Mouse (Mus musculus) adrenal gland, adult 2 months (tissue): ENCODE results near the gene Atp6v0e. TPM values are rescaled to one million over a fixed set of nuclear protein-coding genes. Genes with fewer than 3 reads are reported as not detected.

ENCODE experiments used
- DNase-seq: peaks from one replicate; pipeline ENCODE4 v3.0.0; 2021
- long read RNA-seq: library from polyadenylated mRNA; stranded (forward); transcript quantifications from one replicate; pipeline ENCODE4 v2.0.0, GENCODE M21; 2021
- polyA plus RNA-seq: library from polyadenylated mRNA; depleted of rRNA; stranded (reverse); fragments of >200 nt; gene quantifications from 2 replicates; pipeline ENCODE4 v1.2.3, GENCODE M21; 2012; rRNA removed
- total RNA-seq, 2 experiments: library from RNA; stranded (reverse); gene quantifications; 2 replicates each; pipeline ENCODE4 v1.2.3; 2021

The Atp6v0e gene
- total RNA-seq (100 to 1,000 TPM; 213 to 229 TPM), polyA plus RNA-seq (193 and 215 TPM in 2 replicates)
- long read RNA-seq, transcript Atp6v0e-201 (4 exons, 823 nt), result major isoform, 169 of 234 reads
- long read RNA-seq, partial matches to known transcripts, result 1 of 234 reads
- long read RNA-seq, other reads (novel, unspliced or antisense), result 62 of 234 reads

- peak; percentile 94 for DNase-seq
Measured at GRCm38 (mm10) chr17:26662978-26663683, at the start of gene Atp6v0e. Atp6v0e (plus strand) TSS chr17:26663231.

DNA sequence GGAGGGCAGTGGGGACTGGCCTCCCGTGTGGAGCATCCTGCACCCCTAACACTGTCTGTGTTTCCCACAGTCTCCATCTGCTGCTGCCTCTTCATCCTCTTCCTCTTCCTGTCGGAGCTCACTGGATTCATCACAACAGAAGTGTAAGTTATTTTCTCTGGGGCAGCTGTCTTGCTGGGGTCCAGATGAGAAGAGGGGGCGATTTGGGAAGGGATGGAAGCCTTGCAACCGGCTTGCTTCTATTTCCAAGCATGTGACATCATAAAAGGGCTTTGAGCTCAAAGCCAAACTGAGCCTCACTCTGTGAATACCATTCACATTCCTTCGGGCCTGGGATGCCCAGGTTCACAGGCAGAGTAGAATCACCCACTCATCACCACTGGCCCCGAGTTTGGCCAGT lies 48.7 kb upstream of the Atp6v0e start:
- no peak for DNase-seq

DNA sequence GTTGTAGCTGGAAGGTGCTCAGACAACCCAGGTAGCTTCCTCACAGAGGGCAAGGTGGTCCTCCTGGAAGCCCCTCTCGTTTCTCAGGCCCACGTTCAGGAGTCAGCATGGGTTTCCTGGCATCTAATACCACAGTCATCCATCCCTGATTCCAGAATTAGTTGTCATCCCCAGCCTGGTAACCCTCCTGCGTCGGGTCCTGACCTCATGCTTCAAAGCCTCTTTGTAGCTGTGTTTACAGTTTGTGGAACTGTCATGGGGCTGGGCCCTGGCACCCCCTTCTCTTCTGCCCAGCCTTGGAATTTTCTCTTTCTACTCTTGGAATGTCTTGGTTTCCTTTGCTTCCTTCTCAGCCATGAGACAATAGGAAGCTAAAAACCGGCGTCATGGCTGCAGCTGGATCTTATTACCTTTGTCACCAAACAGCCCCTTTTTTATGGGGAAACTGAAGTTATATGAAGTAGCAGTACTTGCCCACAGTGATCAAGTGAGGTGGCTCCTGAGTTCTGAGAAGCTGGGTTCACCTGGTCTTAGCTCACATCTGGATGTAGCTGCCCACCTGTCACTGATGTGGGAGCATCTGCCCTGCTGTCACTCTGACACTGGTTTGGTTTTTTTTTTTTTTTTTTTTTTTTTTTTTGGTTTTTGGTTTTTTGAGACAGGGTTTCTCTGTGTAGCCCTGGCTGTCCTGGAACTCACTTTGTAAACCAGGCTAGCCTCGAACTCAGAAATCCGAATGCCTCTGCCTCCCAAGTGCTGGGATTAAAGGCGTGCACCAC lies 48.1 kb upstream of the Atp6v0e start:
- DNase-seq, result no peak

GRCm38 (mm10) chr17:26616696-26617095 lies 46.3 kb upstream of the Atp6v0e start:
- peak; percentile 34 for DNase-seq

- DNase-seq, result peak; percentile 65
Measured at GRCm38 (mm10) chr17:26618498-26618897, 44.5 kb upstream of the Atp6v0e start.

DNA sequence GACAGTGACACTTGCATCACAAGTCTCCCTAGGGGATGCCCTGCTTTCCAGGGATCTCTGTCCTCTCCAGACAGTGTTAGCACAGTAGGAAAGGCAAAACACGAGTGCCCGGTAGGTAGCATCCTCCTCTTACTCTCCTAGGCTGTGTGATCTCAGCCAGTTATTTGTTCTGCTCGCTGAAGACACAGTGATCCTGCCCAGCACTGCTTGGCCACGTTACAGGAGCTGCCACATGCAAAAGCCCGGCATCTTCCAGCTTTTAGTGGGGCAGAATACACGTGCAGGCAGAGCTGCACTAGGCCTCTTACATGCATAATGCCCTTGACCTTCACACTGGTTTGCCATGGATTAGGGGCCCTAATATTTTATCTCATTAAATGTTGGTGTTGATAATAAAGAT lies 43.5 kb upstream of the Atp6v0e start:
- DNase-seq, result peak; percentile 45

GRCm38 (mm10) chr17:26620292-26620691 lies 42.7 kb upstream of the Atp6v0e start:
- no peak for DNase-seq

DNA sequence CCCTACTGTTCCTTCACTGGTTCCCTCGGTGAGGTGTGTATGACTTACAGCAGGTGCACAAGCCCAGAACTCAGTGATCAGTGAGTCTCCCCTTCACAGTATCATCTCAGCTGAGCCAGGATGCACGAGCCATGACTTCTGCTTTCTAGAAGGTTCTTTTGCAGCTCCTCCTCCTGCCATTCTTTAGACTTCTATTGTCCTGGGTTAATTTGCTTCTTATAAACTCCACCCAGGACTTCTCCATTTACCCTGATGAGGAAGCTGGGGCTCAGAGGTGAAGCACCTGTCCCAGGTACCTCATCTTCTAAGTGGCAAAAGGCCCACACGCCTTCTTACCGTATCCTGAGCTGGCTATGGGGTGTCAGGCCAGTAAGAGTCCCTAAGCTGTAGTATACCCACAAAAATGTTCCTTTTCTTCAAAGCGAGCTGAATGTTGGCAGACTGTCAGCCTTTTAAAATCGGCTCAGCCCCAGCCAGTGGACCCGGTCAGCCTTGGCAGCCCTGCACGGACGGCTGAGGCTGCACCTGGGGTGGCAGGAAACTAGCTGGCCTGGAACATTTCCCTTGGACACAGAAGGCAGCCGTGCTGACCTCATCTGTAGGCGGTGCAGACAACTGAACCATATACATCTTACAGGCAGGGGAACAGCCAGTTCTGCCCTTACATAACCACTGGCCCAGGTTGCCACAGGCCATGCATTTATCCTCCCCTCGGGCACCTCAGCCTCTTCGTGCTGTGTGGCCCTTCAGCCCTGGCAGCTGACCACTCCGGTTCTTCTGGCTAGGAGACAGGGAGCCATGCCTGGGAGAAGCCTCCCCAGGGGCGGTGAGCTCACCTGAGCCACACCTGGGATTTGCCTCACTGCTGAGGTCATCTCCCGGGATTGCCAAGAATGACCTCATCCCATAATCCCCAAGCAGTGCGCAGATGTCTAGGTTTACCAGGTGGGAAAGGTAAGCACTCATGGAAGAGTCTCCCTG lies 42.0 kb upstream of the Atp6v0e start:
- DNase-seq, result peak; percentile 81

DNA sequence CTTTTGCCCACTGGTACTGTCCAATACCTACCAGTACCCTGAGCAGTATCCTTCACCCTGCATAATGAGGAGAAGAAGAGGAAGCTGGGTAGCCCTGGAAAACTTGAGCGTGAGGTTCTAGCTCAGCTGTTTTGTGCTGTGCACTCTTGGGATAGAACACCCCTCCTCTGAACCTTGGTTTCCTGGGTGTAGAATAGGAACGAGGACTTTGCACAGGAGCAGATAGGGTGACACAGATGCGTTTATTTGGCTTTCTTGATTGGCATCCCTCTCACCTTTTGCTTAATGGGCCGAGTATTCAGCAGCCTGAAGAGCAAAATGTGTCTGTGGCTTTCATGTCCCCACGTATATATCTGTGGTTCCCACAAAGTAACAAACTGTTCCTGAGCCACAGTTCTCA lies 41.1 kb upstream of the Atp6v0e start:
- DNase-seq, result no peak

DNA sequence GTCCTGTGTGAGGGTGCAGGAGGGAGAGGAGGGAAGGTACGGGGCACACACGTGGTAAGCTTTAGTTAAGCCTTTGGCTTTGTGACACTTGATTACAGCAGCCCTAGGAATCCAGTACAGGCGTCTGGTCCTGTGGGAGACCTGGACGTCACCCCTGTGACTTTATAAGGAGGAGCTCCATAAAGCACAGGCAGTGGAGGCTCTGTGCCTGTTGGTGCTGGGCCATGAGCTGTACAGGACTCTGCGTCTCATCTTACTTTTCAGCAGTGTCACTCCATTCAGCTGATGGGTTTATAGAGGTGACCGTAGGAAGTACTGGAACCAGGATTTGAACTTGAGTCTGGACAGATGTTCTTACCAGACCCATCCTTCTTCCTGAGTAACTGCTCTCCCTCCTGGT lies 39.0 kb upstream of the Atp6v0e start:
- no peak for DNase-seq

- DNase-seq, result no peak
Measured at GRCm38 (mm10) chr17:26624999-26625398, 38.0 kb upstream of the Atp6v0e start.

DNA sequence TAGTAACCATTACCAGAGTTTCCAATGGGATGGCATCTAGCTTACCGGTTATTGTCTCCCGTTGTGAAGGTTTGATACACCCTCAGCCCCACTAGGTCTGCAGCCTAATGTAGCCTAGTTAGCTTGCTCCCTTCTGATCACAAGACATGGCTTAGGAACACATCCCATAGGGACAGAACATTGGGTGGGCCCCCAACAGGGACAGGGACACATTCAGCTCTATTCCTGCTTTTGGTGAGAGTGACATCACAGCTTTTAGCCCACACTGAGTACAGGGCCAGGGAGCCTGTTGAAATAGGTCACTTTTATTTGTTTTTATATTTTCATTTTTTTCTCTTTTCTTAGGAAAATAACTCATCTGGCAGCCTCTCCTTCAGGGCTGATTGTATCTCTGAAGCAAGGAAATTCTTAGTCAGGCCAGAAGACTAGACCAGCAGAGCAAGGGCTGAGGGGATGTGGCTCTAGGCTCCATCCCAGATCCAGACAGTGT lies 37.5 kb upstream of the Atp6v0e start:
- DNase-seq, result no peak

DNA sequence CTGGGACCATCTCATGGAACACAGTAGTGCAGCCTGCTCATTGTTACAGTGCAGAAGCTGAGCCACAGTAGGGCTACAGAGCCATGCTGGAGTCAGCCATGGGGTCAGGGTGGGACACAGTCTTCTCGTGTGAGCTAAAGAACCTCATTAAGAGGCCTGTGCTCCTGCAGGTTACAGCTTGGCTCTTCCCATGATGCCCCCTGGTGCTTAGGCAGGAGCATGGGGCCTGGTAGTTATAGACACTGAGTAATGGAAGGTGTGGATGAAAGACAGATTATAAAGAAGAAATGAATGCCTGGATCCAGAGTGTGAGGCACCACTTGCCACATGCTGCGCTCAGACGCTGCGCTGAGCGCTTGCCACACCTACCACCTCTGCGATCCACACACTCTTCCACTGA lies 34.6 kb upstream of the Atp6v0e start:
- no peak for DNase-seq

DNA sequence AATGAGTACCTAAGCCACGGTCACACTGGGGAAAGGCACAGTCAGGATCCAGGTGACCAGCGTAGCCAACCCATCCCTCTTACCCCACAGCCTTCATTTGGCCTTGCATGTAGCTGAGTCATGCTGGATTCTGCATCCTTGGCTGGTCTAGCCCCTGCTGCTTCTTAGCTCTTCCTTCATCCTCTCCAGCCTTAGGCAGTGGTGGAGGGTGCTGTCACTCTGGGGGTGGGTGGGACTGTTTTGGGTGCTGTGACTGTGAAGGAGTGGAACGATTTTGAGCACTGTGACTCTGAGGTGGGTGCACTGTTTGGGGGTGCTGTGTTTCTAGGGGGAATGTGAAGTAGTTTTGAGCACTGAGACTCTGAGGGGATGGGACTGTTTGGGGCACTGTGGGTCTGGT lies 34.1 kb upstream of the Atp6v0e start:
- peak; percentile 45 for DNase-seq

- DNase-seq, result peak; percentile 59
Measured at GRCm38 (mm10) chr17:26631811-26632327, 31.2 kb upstream of the Atp6v0e start.

- DNase-seq, result no peak
Measured at GRCm38 (mm10) chr17:26633186-26633585, 29.8 kb upstream of the Atp6v0e start.

- DNase-seq, result no peak
Measured at GRCm38 (mm10) chr17:26633926-26634325, 29.1 kb upstream of the Atp6v0e start.

- no peak for DNase-seq
Measured at GRCm38 (mm10) chr17:26634539-26634938, 28.5 kb upstream of the Atp6v0e start.

DNA sequence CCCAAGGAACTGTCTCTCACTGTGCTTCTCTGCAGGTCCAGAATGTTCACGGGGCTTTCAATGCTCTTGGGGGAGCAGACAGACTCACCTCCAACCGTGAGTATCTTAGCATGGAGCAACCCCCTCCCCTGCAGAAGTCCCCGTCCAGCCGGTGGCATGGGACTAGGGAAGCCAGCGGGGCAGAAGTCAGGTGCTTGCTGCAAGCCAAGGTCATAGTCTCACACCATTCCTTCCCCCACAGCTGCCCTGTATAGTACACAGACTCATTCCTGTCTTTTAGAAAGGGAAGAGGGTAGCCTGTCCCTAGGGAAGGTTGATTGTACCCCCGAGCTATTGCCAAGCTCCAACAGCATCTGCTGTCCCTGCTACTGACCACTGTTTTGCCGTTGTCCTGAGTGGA lies 27.1 kb upstream of the Atp6v0e start:
- no peak for DNase-seq

GRCm38 (mm10) chr17:26637851-26638250 lies 25.2 kb upstream of the Atp6v0e start:
- peak; percentile 83 for DNase-seq

DNA sequence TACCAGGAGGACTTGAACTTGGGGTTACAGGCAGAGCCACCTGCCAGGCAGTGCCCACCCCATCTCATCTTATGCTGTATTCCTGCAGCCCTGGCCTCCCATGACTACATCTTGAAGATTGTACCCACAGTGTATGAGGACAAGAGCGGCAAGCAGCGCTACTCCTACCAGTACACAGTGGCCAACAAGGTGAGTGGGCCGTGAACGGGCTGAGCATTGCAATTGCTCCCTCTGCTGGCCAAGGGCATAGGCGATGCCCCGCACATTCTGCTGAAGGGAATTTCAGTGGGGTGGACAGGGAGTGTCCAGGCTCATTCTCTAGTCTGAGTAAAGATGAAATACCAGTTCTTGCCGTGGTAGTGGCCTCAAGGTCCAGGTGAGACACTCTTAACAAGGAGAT lies 24.4 kb upstream of the Atp6v0e start:
- DNase-seq, result peak; percentile 87

- no peak for DNase-seq
Measured at GRCm38 (mm10) chr17:26639791-26640190, 23.2 kb upstream of the Atp6v0e start.
